Mouse (Mus musculus) bone marrow macrophage, adult 2 months (primary cell): Measurements from ENCODE around the gene Sh2d1b1.

Source experiments
- CTCF ChIP-seq: IDR thresholded peaks from 2 replicates; pipeline ENCODE4 v1.5.1; 2012; ENCODE audit warnings: low read depth, mild to moderate bottlenecking, low read length, moderate library complexity
- POLR2A ChIP-seq: IDR thresholded peaks from 2 replicates; pipeline ENCODE4 v1.6.1; 2012; ENCODE audit warnings: mild to moderate bottlenecking, low read depth, low read length, borderline replicate concordance

DNA sequence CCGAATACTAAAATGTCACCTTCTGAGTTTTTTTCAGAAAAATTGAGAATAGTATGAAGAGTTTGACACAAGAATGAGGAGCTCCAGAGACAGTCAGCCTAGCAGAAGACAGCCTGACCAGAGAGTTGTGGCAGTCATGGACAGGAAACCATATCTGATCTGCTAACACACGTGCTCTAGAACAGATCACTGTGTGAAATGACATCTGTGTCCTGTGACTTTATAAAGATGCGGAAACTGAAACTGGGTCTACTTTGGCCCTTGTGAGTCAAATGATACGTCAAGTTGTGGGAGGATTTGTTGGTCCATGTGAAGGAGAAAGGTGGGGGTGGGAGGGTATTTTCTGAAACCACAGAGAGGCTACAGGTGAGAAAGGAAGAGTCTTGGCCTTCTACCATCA, 6.4 kb upstream of the Sh2d1b1 start:
- TF ChIP-seq CTCF (no peak), POLR2A (no peak)
